Mouse (Mus musculus) heart, postnatal 0 days (tissue): ENCODE data around the gene Sdcbp2. TPM values are rescaled to one million over a fixed set of nuclear protein-coding genes. Genes with fewer than 3 reads are reported as not detected.
"Not testable (repeated sequence)": the region's sequence is repeated elsewhere in the genome, so short reads cannot be mapped to it uniquely, and the experiment has no call there.

ENCODE experiments used
- ATAC-seq: fragments of 200-750 bp; cut with Nextera tagmentation; 2 replicates; pipeline ENCODE4 v1.8.0; 2017; ENCODE audit warnings: low read depth, moderate number of reproducible peaks, moderate library complexity; ENCODE audit not compliant: insufficient read depth
- DNase-seq: peaks from one replicate; pipeline ENCODE4 v3.0.0-alpha.2; 2016; ENCODE audit warnings: low spot score
- H3K27ac ChIP-seq: fragments of 300-500 bp; sonication (generic); 2 replicates; pipeline ENCODE4 v1.5.1; 2014; ENCODE audit warnings: low read depth, mild to moderate bottlenecking
- H3K27me3 ChIP-seq: fragments of 300-500 bp; sonication (generic); 2 replicates; pipeline ENCODE4 v1.6.1; 2014; ENCODE audit warnings: low read length, mixed read lengths; ENCODE audit not compliant: control insufficient read depth, insufficient read depth
- H3K36me3 ChIP-seq: fragments of 300-500 bp; sonication (generic); replicated peaks from 2 replicates; pipeline ENCODE4 v1.6.1; 2014; ENCODE audit warnings: low read length, mixed read lengths; ENCODE audit not compliant: control insufficient read depth, insufficient read depth
- H3K4me1 ChIP-seq: fragments of 300-500 bp; sonication (generic); 2 replicates; pipeline ENCODE4 v1.6.1; 2014; ENCODE audit warnings: antibody characterized with exemption; ENCODE audit not compliant: control insufficient read depth, insufficient read depth
- H3K4me2 ChIP-seq: fragments of 300-500 bp; sonication (generic); 2 replicates; pipeline ENCODE4 v1.6.1; 2014; ENCODE audit warnings: low read depth, mild to moderate bottlenecking, low read length, moderate library complexity
- H3K4me3 ChIP-seq: fragments of 300-500 bp; sonication (generic); 2 replicates; pipeline ENCODE4 v1.5.1; 2014; ENCODE audit warnings: low read depth, low read length
- H3K9ac ChIP-seq: fragments of 300-500 bp; sonication (generic); replicated peaks from 2 replicates; pipeline ENCODE4 v1.6.1; 2014; ENCODE audit warnings: low read depth, low read length, mixed read lengths
- H3K9me3 ChIP-seq: fragments of 300-500 bp; sonication (generic); replicated peaks from 2 replicates; pipeline ENCODE4 v1.6.1; 2016; ENCODE audit warnings: low read length; ENCODE audit not compliant: control insufficient read depth
- CTCF ChIP-seq: IDR thresholded peaks from 2 replicates; pipeline ENCODE4 v1.5.1; 2016; ENCODE audit warnings: antibody characterized with exemption, control low read depth, low read depth
- EP300 ChIP-seq: IDR thresholded peaks from 2 replicates; pipeline ENCODE4 v1.6.1; 2016; ENCODE audit warnings: antibody characterized with exemption, low read depth
- WGBS: fragments of 180-500 bp; shearing (Covaris S2); extraction: QIAGEN DNeasy Blood & Tissue Kit; methylation state at CpG from one replicate; pipeline ENCODE4 v1.1.7; 2014; 5-methylcytosine and 5-hydroxymethylcytosine counted together
- polyA plus RNA-seq: library from polyadenylated mRNA; unstranded; fragments of >200 nt; fragmentation: Nextera tagmentation; extraction: Ambion mirVana; gene quantifications from 2 replicates; pipeline ENCODE4 v1.2.1, GENCODE M21; 2015
- total RNA-seq: library from RNA; depleted of rRNA; stranded (reverse); fragments of >200 nt; gene quantifications from 2 replicates; pipeline ENCODE4 v1.2.3, GENCODE M21; 2014; ENCODE audit warnings: low replicate concordance

The Sdcbp2 gene
- total and polyA plus RNA-seq, 2 experiments from 2014 or later: 1.8 to 8.0 TPM

GRCm38 (mm10) chr2:151603630-151604029 lies 31.2 kb downstream of the Sdcbp2 start:
- no peak overlapping the region for H3K9ac ChIP-seq
- DNase-seq: no peak
- no peak overlapping the region for H3K4me2 ChIP-seq
- ATAC-seq: no peak
- no peak overlapping the region for H3K4me3 ChIP-seq
- H3K36me3 ChIP-seq: no peaks in the 10 kb centered on the region
- H3K9me3 ChIP-seq: no peaks in the 10 kb centered on the region
- TF ChIP-seq CTCF (no peak), EP300 (no peak)
- no peak overlapping the region for H3K27ac ChIP-seq
- WGBS: 39% methylated on average over 4 of the region's 4 CpGs
- no peaks in the 10 kb centered on the region for H3K4me1 ChIP-seq
- no peaks in the 10 kb centered on the region for H3K27me3 ChIP-seq

GRCm38 (mm10) chr2:151605437-151605987 lies 33.1 kb downstream of the Sdcbp2 start:
- no peaks in the 10 kb centered on the region for H3K27me3 ChIP-seq
- H3K9ac ChIP-seq: no peak overlapping the region
- TF ChIP-seq CTCF (no peak), EP300 (no peak)
- H3K36me3 ChIP-seq: no peaks in the 10 kb centered on the region
- H3K27ac ChIP-seq: no peak overlapping the region
- ATAC-seq (no peak), DNase-seq (no peak)
- no peak overlapping the region for H3K4me3 ChIP-seq
- H3K4me1 ChIP-seq: no peaks in the 10 kb centered on the region
- no peaks in the 10 kb centered on the region for H3K9me3 ChIP-seq
- WGBS: 36% methylated on average over 11 of the region's 11 CpGs
- no peak overlapping the region for H3K4me2 ChIP-seq

- DNase-seq (no peak), ATAC-seq (no peak)
- H3K9me3 ChIP-seq: no peaks in the 10 kb centered on the region
- 55% methylated on average over 1 of the region's 1 CpGs for WGBS
- no peak overlapping the region for H3K27ac ChIP-seq
- no peaks in the 10 kb centered on the region for H3K36me3 ChIP-seq
- H3K27me3 ChIP-seq: no peaks in the 10 kb centered on the region
- TF ChIP-seq EP300: no peak
- no peak for TF ChIP-seq CTCF
- H3K9ac ChIP-seq: no peak overlapping the region
- no peak overlapping the region for H3K4me2 ChIP-seq
- no peaks in the 10 kb centered on the region for H3K4me1 ChIP-seq
- H3K4me3 ChIP-seq: no peak overlapping the region
Measured at GRCm38 (mm10) chr2:151608435-151608834, 36.0 kb downstream of the Sdcbp2 start.

- WGBS: 28% methylated on average over 3 of the region's 3 CpGs
- Histone ChIP-seq H3K27me3 (no peaks in the 10 kb centered on the region), H3K27ac (no peak overlapping the region), H3K4me1 (no peaks in the 10 kb centered on the region), H3K4me2 (no peak overlapping the region), H3K9ac (no peak overlapping the region), H3K36me3 (no peaks in the 10 kb centered on the region), H3K9me3 (no peaks in the 10 kb centered on the region), H3K4me3 (no peak overlapping the region)
- DNase-seq: no peak
- no peak for ATAC-seq
- no peak for TF ChIP-seq EP300
- no peak for TF ChIP-seq CTCF
Measured at GRCm38 (mm10) chr2:151609974-151610373, 37.6 kb downstream of the Sdcbp2 start.

- WGBS: 63% methylated on average over 6 of the region's 8 CpGs
- DNase-seq, H3K4me3 ChIP-seq, H3K4me1 ChIP-seq, H3K9me3 ChIP-seq, ATAC-seq, H3K36me3 ChIP-seq, H3K4me2 ChIP-seq, H3K27me3 ChIP-seq, H3K9ac ChIP-seq, H3K27ac ChIP-seq: not testable (repeated sequence)
Measured at GRCm38 (mm10) chr2:151615779-151616178, 43.4 kb downstream of the Sdcbp2 start.

- Histone ChIP-seq H3K27ac (no peak overlapping the region), H3K4me3 (no peak overlapping the region), H3K4me2 (no peak overlapping the region), H3K9me3 (no peaks in the 10 kb centered on the region), H3K36me3 (no peaks in the 10 kb centered on the region), H3K9ac (no peak overlapping the region), H3K27me3 (no peaks in the 10 kb centered on the region), H3K4me1 (no peaks in the 10 kb centered on the region)
- ATAC-seq (no peak), DNase-seq (no peak)
- TF ChIP-seq CTCF (no peak), EP300 (no peak)
- WGBS: 66% methylated on average over 6 of the region's 6 CpGs
Measured at GRCm38 (mm10) chr2:151616551-151617329, 44.3 kb downstream of the Sdcbp2 start.
